Mouse (Mus musculus) heart, embryonic 11.5 days (tissue): Measurements from ENCODE around the gene Calm5. TPM values are rescaled to one million over a fixed set of nuclear protein-coding genes. Genes with fewer than 3 reads are reported as not detected.

ENCODE experiments used
- ATAC-seq: fragments of 200-750 bp; cut with Nextera tagmentation; replicated peaks from 2 replicates; pipeline ENCODE4 v1.8.0; 2017; ENCODE audit warnings: moderate library complexity; ENCODE audit not compliant: insufficient number of reproducible peaks, low FRiP score, low TSS enrichment
- H3K27ac ChIP-seq: fragments of 300-500 bp; sonication (generic); 2 replicates; pipeline ENCODE4 v1.5.1; 2014; ENCODE audit warnings: mild to moderate bottlenecking, low read depth, low read length
- H3K27me3 ChIP-seq: fragments of 300-500 bp; sonication (generic); 2 replicates; pipeline ENCODE4 v1.6.1; 2014; ENCODE audit warnings: mild to moderate bottlenecking, low read length, mixed read lengths; ENCODE audit not compliant: control insufficient read depth, insufficient read depth
- H3K36me3 ChIP-seq: fragments of 300-500 bp; sonication (generic); 2 replicates; pipeline ENCODE4 v1.6.1; 2014; ENCODE audit warnings: mild to moderate bottlenecking, low read length, moderate library complexity, mixed read lengths; ENCODE audit not compliant: control insufficient read depth, insufficient read depth
- H3K4me1 ChIP-seq: fragments of 300-500 bp; sonication (generic); 2 replicates; pipeline ENCODE4 v1.6.1; 2014; ENCODE audit warnings: low read length; ENCODE audit not compliant: control insufficient read depth, insufficient read depth
- H3K4me2 ChIP-seq: fragments of 300-500 bp; sonication (generic); 2 replicates; pipeline ENCODE4 v1.6.1; 2014; ENCODE audit warnings: mild to moderate bottlenecking, moderate library complexity
- H3K4me3 ChIP-seq: fragments of 300-500 bp; sonication (generic); 2 replicates; pipeline ENCODE4 v1.5.1; 2014; ENCODE audit warnings: low read depth, low read length
- H3K9ac ChIP-seq: fragments of 300-500 bp; sonication (generic); 2 replicates; pipeline ENCODE4 v1.6.1; 2014; ENCODE audit warnings: mild to moderate bottlenecking, low read depth, low read length, moderate library complexity
- H3K9me3 ChIP-seq: fragments of 300-500 bp; sonication (generic); replicated peaks from 2 replicates; pipeline ENCODE4 v1.6.1; 2016; ENCODE audit warnings: low read length; ENCODE audit not compliant: control insufficient read depth
- WGBS: fragments of 180-500 bp; shearing (Covaris S2); extraction: QIAGEN DNeasy Blood & Tissue Kit; methylation state at CpG from one replicate; pipeline ENCODE4 v1.1.7; 2014; ENCODE audit not compliant: insufficient replicate concordance; 5-methylcytosine and 5-hydroxymethylcytosine counted together
- polyA plus RNA-seq: library from polyadenylated mRNA; unstranded; fragments of >200 nt; fragmentation: Nextera tagmentation; extraction: Ambion mirVana; gene quantifications from 2 replicates; pipeline ENCODE4 v1.2.1, GENCODE M21; 2014

Calm5 gene
- polyA plus RNA-seq, 1 experiment from 2014 or later = not detected

- Histone ChIP-seq H3K4me1 (peaks cover 7% of the 10 kb centered on the region), H3K4me3 (no peak overlapping the region), H3K27ac (no peak overlapping the region), H3K27me3 (no peaks in the 10 kb centered on the region), H3K9ac (no peak overlapping the region), H3K4me2 (no peak overlapping the region), H3K9me3 (no peaks in the 10 kb centered on the region), H3K36me3 (no peaks in the 10 kb centered on the region)
- WGBS = 81% methylated on average over 4 of the region's 4 CpGs
- ATAC-seq = no peak
These were observed 18.9 kb downstream of the Calm5 start for GRCm38 (mm10) chr13:3872832-3873231.

GRCm38 (mm10) chr13:3876448-3876847, 22.5 kb downstream of the Calm5 start:
- Histone ChIP-seq H3K9me3 (no peaks in the 10 kb centered on the region), H3K27ac (no peak overlapping the region), H3K27me3 (no peaks in the 10 kb centered on the region), H3K4me2 (no peak overlapping the region), H3K4me3 (no peak overlapping the region), H3K36me3 (peaks cover 4% of the 10 kb centered on the region; the same call in 1 of the 2 replicates), H3K4me1 (peaks cover 7% of the 10 kb centered on the region), H3K9ac (no peak overlapping the region)
- no peak for ATAC-seq
- 83% methylated on average over 6 of the region's 6 CpGs for WGBS

GRCm38 (mm10) chr13:3877185-3877584, 23.2 kb downstream of the Calm5 start:
- Histone ChIP-seq H3K4me2 (no peak overlapping the region), H3K36me3 (peaks cover 11% of the 10 kb centered on the region), H3K27ac (no peak overlapping the region), H3K9ac (no peak overlapping the region), H3K4me1 (peaks cover 7% of the 10 kb centered on the region), H3K9me3 (no peaks in the 10 kb centered on the region), H3K4me3 (no peak overlapping the region), H3K27me3 (no peaks in the 10 kb centered on the region)
- ATAC-seq = peak; percentile 33; the same call in 1 of the 2 replicates
- WGBS = 55% methylated on average over 6 of the region's 6 CpGs

DNA sequence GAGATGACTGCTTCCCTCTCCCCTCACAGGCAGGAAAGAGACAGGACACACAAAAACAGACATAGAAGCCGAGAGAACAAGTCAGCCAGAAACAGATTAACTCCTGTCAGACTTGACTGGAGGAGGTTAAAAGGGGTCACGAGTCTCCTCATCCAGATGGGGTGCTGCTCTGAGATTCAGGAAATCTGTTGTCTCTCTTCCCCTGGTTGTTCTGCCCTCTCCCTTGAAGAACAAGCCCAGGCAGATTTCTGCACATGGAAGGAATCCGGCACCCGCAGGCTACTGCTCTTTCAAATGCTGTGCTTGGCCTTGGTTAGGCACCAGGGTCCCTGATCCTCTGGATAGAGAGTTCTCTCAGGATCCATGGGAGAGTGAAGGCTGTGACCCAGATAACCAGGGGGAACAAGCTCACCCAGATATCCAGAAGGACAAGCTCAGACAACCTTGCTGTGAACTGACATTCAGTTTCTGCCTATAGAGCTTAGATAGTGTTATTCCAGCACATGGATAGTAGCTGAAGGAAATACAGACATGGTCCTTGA, 23.8 kb downstream of the Calm5 start:
- Histone ChIP-seq H3K9me3 (no peaks in the 10 kb centered on the region), H3K27me3 (no peaks in the 10 kb centered on the region), H3K4me3 (no peak overlapping the region), H3K36me3 (peaks cover 12% of the 10 kb centered on the region), H3K4me1 (peaks cover 7% of the 10 kb centered on the region), H3K27ac (no peak overlapping the region), H3K4me2 (no peak overlapping the region), H3K9ac (no peak overlapping the region)
- 51% methylated on average over 4 of the region's 4 CpGs for WGBS
- no peak for ATAC-seq

GRCm38 (mm10) chr13:3886663-3887062, 32.7 kb downstream of the Calm5 start:
- H3K27ac ChIP-seq = no peak overlapping the region
- peaks cover 45% of the 10 kb centered on the region for H3K36me3 ChIP-seq
- ATAC-seq = no peak
- no peak overlapping the region for H3K4me3 ChIP-seq
- no peaks in the 10 kb centered on the region for H3K9me3 ChIP-seq
- no peak overlapping the region for H3K4me2 ChIP-seq
- H3K9ac ChIP-seq = no peak overlapping the region
- WGBS = 92% methylated on average over 7 of the region's 7 CpGs
- H3K4me1 ChIP-seq = peaks cover 4% of the 10 kb centered on the region
- H3K27me3 ChIP-seq = no peaks in the 10 kb centered on the region

DNA sequence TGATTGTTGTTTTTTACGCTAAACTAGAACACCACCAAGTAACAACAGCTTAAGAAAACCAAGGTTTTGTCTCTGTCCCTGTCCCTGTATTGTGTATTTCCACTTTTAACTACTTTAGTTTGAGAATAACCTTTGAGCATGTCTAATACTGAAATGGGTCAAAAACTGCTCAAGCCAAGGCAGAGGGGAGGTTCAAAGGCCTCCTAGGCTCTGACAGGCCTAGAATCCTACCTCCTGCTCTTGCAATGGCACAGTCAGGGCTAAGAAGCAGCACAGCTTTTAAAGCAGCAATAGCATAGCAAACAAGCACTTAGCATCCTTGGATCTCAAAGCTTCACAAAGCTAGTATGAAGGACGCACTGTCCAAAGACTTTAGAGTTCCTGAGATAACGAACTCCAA, 35.1 kb downstream of the Calm5 start:
- Histone ChIP-seq H3K4me1 (peaks cover 4% of the 10 kb centered on the region), H3K9ac (no peak overlapping the region), H3K9me3 (no peaks in the 10 kb centered on the region), H3K36me3 (peaks cover 39% of the 10 kb centered on the region), H3K27me3 (no peaks in the 10 kb centered on the region), H3K27ac (no peak overlapping the region), H3K4me3 (no peak overlapping the region), H3K4me2 (no peak overlapping the region)
- ATAC-seq = no peak
- 84% methylated on average over 3 of the region's 3 CpGs for WGBS

DNA sequence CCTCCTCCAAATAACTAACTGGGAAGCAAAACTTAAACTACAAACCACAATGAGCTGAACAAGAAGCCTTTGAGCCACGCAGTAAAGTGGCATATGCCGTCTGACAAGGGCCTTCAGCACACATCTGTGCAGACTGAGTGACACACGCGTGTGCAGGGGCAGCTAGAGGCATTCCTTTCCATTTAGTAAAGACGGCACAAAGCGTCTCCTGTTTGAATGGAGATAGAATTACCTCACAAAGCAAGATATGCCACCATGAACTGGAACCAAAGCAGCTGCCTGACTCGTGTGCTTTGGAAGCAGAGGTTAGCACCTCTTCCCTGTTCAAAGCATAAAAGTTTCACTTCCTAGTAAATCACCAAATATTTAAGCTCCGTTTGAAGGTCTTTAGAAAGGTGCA, 36.1 kb downstream of the Calm5 start:
- WGBS = 59% methylated on average over 8 of the region's 8 CpGs
- Histone ChIP-seq H3K4me1 (peaks cover 4% of the 10 kb centered on the region), H3K9me3 (no peaks in the 10 kb centered on the region), H3K27me3 (no peaks in the 10 kb centered on the region), H3K9ac (no peak overlapping the region), H3K4me2 (no peak overlapping the region), H3K36me3 (peaks cover 32% of the 10 kb centered on the region), H3K27ac (no peak overlapping the region), H3K4me3 (no peak overlapping the region)
- no peak for ATAC-seq

GRCm38 (mm10) chr13:3891479-3892087, 37.6 kb downstream of the Calm5 start:
- Histone ChIP-seq H3K4me3 (peak overlapping the region; percentile 71), H3K36me3 (peaks cover 21% of the 10 kb centered on the region), H3K9ac (peak overlapping the region; percentile 76), H3K4me1 (peaks cover 4% of the 10 kb centered on the region), H3K27me3 (no peaks in the 10 kb centered on the region), H3K9me3 (no peaks in the 10 kb centered on the region), H3K4me2 (peak overlapping the region; percentile 72), H3K27ac (no peak overlapping the region)
- 43% methylated on average over 8 of the region's 8 CpGs for WGBS
- ATAC-seq = no peak

DNA sequence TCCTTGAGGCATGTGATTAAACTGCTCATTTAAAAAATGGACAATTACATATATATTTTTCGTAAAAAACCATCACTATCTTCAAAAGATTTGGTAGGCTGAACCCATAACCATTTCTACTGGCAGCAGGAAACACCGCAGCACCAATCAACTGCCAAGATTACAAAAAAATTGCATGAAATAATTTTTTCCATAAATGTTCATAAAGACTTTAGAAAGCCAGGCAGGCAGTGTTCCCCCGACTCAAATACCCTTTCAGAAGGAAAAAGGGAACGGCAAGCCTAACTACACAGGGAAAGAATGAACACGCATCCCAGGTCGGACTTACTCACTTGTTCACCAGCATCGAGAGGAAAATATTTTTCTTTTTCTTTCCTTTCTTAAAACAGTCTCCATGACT, 38.6 kb downstream of the Calm5 start:
- no peak for ATAC-seq
- WGBS = 12% methylated on average over 7 of the region's 7 CpGs

More for the DNA sequence above, 38.6 kb downstream of the Calm5 start:
- Histone ChIP-seq H3K9me3 (no peaks in the 10 kb centered on the region), H3K4me3 (peak overlapping the region; percentile 71), H3K9ac (peak overlapping the region; percentile 76), H3K4me1 (peaks cover 4% of the 10 kb centered on the region), H3K27me3 (no peaks in the 10 kb centered on the region), H3K4me2 (peak overlapping the region; percentile 72), H3K36me3 (peaks cover 12% of the 10 kb centered on the region), H3K27ac (no peak overlapping the region)
